Mouse (Mus musculus) hindbrain, embryonic 12.5 days (tissue): ENCODE data around the gene Alk. TPM values are rescaled to one million over a fixed set of nuclear protein-coding genes. Genes with fewer than 3 reads are reported as not detected.

Experiments
- ATAC-seq: fragments of 200-750 bp; cut with Nextera tagmentation; 2 replicates; pipeline ENCODE4 v1.8.0; 2017; ENCODE audit warnings: moderate TSS enrichment; ENCODE audit not compliant: low FRiP score
- H3K27ac ChIP-seq: fragments of 300-500 bp; sonication (generic); 2 replicates; pipeline ENCODE4 v1.5.1; 2016; ENCODE audit warnings: mild to moderate bottlenecking
- H3K27me3 ChIP-seq: fragments of 300-500 bp; sonication (generic); 2 replicates; pipeline ENCODE4 v1.6.1; 2016; ENCODE audit warnings: mild to moderate bottlenecking
- H3K36me3 ChIP-seq: fragments of 300-500 bp; sonication (generic); 2 replicates; pipeline ENCODE4 v1.6.1; 2016; ENCODE audit warnings: mild to moderate bottlenecking
- H3K4me1 ChIP-seq: fragments of 300-500 bp; sonication (generic); 2 replicates; pipeline ENCODE4 v1.6.1; 2016
- H3K4me2 ChIP-seq: fragments of 300-500 bp; sonication (generic); replicated peaks from 2 replicates; pipeline ENCODE4 v1.6.1; 2016; ENCODE audit warnings: mild to moderate bottlenecking
- H3K4me3 ChIP-seq: fragments of 300-500 bp; sonication (generic); 2 replicates; pipeline ENCODE4 v1.5.1; 2016; ENCODE audit warnings: mild to moderate bottlenecking
- H3K9ac ChIP-seq: fragments of 300-500 bp; sonication (generic); 2 replicates; pipeline ENCODE4 v1.6.1; 2016; ENCODE audit warnings: mild to moderate bottlenecking, moderate library complexity
- H3K9me3 ChIP-seq: fragments of 300-500 bp; sonication (generic); replicated peaks from 2 replicates; pipeline ENCODE4 v1.6.1; 2016; ENCODE audit warnings: mild to moderate bottlenecking
- WGBS: fragments of 180-500 bp; shearing (Covaris S2); methylation state at CpG from one replicate; pipeline ENCODE4 v1.1.7; 2016; 5-methylcytosine and 5-hydroxymethylcytosine counted together
- polyA plus RNA-seq: library from polyadenylated mRNA; unstranded; fragments of >200 nt; fragmentation: Nextera tagmentation; extraction: Ambion mirVana; gene quantifications from 2 replicates; pipeline ENCODE4 v1.2.1, GENCODE M21; 2016

Gene Alk
- polyA plus RNA-seq, 1 experiment from 2014 or later: 2.2 TPM

DNA sequence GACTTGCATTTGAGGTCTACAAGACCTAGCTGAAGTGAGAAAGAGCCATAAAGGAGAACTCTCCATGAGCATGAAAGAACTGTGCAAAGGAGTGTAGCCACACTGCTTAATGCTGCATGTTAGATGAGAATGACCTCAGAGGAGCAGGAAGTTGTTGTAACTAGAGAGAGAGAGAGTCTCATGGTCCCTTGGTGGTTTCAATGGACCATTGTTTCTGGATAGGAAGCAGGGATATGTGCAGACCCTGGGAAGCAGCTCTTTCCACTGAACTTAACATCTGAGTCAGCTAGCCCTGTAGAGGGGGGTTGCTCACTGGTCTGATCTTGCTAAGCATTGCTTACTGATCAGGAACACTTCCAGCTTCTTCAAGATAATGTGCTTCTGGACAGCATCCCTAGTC is 587.1 kb downstream of the Alk start:
- no peak overlapping the region for H3K27ac ChIP-seq
- H3K4me2 ChIP-seq: no peak overlapping the region
- H3K36me3 ChIP-seq: no peaks in the 10 kb centered on the region
- H3K4me1 ChIP-seq: no peaks in the 10 kb centered on the region
- no peaks in the 10 kb centered on the region for H3K27me3 ChIP-seq
- no peak for ATAC-seq
- H3K9me3 ChIP-seq: no peaks in the 10 kb centered on the region
- H3K9ac ChIP-seq: no peak overlapping the region
- no peak overlapping the region for H3K4me3 ChIP-seq

DNA sequence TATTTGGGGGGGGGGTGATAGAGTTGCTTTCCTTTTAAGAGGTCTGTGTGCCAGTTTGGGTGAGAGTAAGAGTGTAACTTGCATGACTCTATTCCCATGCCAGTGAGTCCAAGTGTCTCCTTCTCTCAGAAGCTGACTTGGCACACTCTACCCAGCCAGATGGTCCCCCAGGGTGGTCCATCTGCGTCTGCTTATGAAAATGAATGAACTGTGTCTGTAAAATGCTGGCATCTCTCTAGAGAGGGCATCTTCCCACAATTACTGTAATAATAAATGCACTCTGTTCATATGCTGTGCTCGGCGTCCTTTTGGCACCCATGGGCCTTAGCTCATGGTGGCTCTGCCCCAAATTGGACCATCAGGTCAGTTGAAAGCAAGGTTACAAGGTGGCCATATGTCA is 589.2 kb downstream of the Alk start:
- 76% methylated on average over 3 of the region's 3 CpGs for WGBS
- Histone ChIP-seq H3K4me2 (no peak overlapping the region), H3K27ac (no peak overlapping the region), H3K9me3 (no peaks in the 10 kb centered on the region), H3K27me3 (no peaks in the 10 kb centered on the region), H3K36me3 (no peaks in the 10 kb centered on the region), H3K9ac (no peak overlapping the region), H3K4me1 (no peaks in the 10 kb centered on the region), H3K4me3 (no peak overlapping the region)
- no peak for ATAC-seq

DNA sequence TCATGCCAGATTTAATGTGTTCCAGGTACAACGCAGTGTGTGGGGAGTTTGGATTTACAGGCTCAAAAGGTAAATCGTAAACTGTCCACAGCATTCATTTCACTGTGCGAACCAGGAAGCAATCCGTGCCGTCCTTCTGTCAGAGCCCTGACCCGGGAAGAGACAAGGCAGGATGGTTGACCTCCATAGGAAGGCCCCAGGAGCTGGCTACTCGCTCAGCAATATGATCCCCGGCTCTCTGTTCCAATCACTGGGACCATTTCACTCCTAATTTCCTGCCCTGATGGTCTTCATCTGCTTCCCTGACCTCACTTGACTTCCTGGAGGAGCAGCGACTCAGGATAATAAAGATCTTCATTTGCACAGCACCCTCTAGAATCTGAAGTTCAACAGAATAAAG is 591.7 kb downstream of the Alk start:
- 75% methylated on average over 9 of the region's 9 CpGs for WGBS
- Histone ChIP-seq H3K27me3 (no peaks in the 10 kb centered on the region), H3K27ac (no peak overlapping the region), H3K4me2 (no peak overlapping the region), H3K9me3 (no peaks in the 10 kb centered on the region), H3K36me3 (no peaks in the 10 kb centered on the region), H3K4me3 (no peak overlapping the region), H3K9ac (no peak overlapping the region), H3K4me1 (no peaks in the 10 kb centered on the region)
- ATAC-seq: no peak

DNA sequence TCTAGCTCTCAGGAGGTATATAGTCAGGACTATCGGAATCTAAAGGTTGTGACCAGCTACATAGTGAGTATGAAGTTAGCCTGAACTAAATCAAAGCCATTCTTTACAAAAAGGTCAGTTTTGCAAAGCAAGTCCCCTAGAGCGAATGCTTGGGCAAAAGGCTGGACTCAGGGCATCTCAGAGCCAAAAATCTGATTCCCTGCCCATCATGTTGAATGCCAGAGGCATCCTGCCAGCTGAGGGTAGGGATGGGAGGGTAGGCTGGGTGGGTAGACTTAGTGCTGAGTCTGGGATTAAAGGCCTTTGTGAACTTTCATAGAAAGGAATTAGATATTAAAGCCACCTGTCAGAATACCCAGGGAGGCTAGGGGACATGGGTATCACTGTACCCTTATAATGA is 594.6 kb downstream of the Alk start:
- 89% methylated on average over 2 of the region's 2 CpGs for WGBS
- no peak overlapping the region for H3K27ac ChIP-seq

DNA sequence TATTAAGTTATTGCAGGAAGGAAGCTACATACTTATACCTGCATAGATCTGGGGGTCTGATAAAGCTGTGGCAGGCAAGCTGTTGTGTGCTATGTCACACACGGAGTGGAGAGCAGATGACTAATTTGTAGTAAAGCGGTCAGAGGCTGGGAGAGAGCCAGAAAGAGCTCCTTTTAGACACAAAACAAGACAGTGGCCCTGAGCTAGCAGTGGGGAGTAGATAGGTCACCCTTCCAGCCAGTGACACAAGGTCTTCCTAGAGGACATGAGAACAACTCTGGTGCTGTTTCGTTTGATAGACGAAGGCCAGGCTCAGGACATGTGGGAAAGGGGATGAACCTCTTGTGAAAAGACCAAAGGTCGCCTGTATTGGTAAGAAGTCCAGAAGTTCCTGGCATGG is 596.0 kb downstream of the Alk start:
- Histone ChIP-seq H3K4me1 (no peaks in the 10 kb centered on the region), H3K9ac (no peak overlapping the region), H3K9me3 (no peaks in the 10 kb centered on the region), H3K36me3 (no peaks in the 10 kb centered on the region), H3K27ac (no peak overlapping the region), H3K27me3 (no peaks in the 10 kb centered on the region), H3K4me2 (no peak overlapping the region), H3K4me3 (no peak overlapping the region)
- WGBS: 83% methylated on average over 5 of the region's 5 CpGs
- no peak for ATAC-seq

More for the DNA sequence above, 594.6 kb downstream of the Alk start:
- Histone ChIP-seq H3K9me3 (no peaks in the 10 kb centered on the region), H3K4me3 (no peak overlapping the region), H3K9ac (no peak overlapping the region), H3K4me2 (no peak overlapping the region), H3K36me3 (no peaks in the 10 kb centered on the region), H3K4me1 (no peaks in the 10 kb centered on the region), H3K27me3 (no peaks in the 10 kb centered on the region)
- no peak for ATAC-seq

DNA sequence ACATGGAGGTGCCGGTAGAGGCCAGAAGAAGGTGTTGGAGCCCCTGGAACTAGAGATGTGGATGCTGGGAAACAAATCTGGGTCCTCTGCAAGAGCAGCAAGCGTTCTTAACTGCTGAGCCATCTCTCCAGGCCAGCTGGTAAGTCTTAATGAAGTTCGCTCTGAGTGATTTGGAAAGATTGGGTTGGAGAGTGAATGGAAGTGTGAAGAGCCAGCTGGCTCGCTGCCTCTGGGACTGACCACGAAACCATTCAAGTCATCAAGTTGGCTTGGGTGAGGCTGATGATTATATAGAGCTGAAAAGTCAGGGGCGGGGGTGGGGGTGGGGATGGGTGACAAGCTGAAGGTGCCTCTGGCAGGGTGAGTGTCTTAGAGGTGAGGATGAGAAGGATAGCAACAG is 599.1 kb downstream of the Alk start:
- no peaks in the 10 kb centered on the region for H3K4me1 ChIP-seq
- no peaks in the 10 kb centered on the region for H3K36me3 ChIP-seq
- no peak overlapping the region for H3K4me2 ChIP-seq
- H3K27me3 ChIP-seq: no peaks in the 10 kb centered on the region
- ATAC-seq: no peak
- no peak overlapping the region for H3K4me3 ChIP-seq
- 85% methylated on average over 6 of the region's 6 CpGs for WGBS
- no peaks in the 10 kb centered on the region for H3K9me3 ChIP-seq
- no peak overlapping the region for H3K9ac ChIP-seq
- no peak overlapping the region for H3K27ac ChIP-seq

DNA sequence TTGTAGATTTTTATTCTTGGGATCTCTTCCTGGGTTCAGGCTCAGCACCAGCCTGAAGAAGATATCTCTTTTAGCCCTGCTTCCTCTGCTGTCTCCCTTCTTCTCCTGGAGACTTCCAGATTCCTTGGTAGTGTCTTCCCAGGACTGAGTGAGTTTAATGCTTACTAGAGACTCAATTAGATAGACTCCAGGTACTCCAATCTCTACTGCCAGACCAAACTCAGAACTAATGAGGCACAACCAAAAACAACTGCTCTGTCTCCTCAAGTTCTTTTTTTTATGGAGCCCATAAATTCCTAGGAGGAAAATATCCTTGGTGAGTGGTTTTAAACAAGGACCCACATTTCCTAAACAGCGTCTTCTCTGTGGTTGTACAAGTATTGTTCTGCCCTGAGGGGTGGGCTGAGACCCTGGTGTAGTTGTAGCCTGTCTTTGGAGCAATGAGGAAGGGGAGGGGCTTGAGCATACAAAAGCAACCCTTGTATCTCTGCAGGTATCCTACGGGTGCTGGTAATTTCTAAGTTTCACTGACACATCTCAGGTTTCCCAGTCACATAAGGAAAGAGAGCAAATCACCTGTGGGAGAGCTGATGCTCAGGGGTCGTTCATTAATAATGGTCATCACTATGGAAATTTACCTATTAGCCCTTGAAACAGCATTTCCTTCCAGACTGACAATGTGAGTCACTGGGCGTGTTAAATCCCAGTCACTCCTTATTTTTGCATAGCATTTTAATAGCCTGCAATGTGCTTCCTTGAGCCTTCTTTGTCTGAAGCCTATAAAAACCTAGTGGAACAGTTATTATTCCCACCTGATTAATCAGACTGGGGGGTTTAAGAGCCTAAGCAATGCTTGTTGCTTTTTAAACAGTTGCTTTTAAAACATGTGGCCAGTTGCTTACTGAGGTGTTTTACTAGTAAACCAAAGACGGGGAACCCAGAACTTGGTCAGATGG is 604.6 kb downstream of the Alk start:
- no peaks in the 10 kb centered on the region for H3K4me1 ChIP-seq

DNA sequence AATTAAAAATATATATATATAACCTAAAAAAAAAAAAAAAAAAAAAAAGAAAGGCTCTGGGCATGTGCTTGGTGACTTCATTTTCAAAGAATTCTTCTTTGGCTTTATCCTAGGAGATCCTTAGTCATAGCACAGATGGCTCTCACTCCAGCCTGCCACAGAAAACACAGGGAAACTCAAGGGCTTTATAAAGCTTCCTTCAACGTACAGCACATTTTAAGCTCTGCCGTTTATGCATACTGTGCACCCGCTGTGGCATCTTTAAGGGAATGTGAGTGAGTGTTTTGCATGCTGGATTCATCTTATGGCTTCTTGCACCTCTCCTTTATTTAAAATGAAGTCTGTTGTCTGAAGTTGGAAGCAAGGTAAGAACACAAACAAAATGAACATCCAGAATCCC is 606.7 kb downstream of the Alk start:
- WGBS: 79% methylated on average over 3 of the region's 3 CpGs
- Histone ChIP-seq H3K36me3 (no peaks in the 10 kb centered on the region), H3K9me3 (no peaks in the 10 kb centered on the region), H3K4me1 (no peaks in the 10 kb centered on the region), H3K27ac (no peak overlapping the region), H3K27me3 (no peaks in the 10 kb centered on the region), H3K4me3 (no peak overlapping the region), H3K9ac (no peak overlapping the region), H3K4me2 (no peak overlapping the region)
- no peak for ATAC-seq

More for the DNA sequence above, 604.6 kb downstream of the Alk start:
- Histone ChIP-seq H3K36me3 (no peaks in the 10 kb centered on the region), H3K27me3 (no peaks in the 10 kb centered on the region), H3K27ac (no peak overlapping the region), H3K9me3 (no peaks in the 10 kb centered on the region), H3K4me3 (no peak overlapping the region), H3K9ac (no peak overlapping the region), H3K4me2 (no peak overlapping the region)
- ATAC-seq: no peak
- WGBS: 72% methylated on average over 5 of the region's 5 CpGs

DNA sequence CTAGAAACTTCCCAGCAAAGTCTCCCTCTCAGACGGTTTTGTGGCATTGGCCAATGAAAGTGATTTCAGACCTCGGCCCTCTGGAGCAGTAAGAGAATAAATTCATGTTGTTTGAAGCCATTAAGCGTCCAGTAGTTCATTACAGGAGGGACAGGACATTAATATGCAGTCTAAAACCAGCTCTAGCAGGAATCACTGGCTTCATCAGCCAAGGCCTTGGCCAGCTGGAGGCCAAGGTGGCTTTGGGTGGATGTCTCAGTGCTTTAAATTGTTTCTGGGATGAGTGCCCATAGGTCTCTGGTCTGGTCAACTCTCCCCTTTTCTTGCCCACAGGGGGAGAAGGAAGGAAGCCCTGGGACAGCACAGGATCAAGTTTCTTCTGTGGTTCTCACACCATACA is 608.9 kb downstream of the Alk start:
- no peak for ATAC-seq
- WGBS: 73% methylated on average over 3 of the region's 3 CpGs

DNA sequence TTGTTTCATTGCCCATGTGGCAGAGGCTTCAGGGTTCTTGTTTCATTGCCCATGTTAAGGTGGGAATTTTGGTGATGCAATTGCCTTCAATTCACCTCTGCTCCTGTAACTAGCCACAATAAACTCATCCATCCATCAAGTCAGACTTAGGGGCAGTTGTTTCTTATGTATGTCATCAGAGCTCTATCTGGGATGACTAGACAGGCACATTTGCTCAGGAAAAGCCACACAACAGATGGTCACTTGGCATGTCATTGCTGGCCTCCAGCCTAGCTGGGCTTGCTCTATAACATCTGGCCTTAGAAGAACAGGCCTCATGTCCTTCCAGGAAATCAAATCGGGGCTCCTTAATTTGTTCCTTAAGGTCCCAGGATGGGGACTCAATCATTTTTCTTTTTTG is 610.3 kb downstream of the Alk start:
- WGBS: 78% methylated on average over 1 of the region's 1 CpGs
- H3K4me3 ChIP-seq: no peak overlapping the region
- peaks cover 4% of the 10 kb centered on the region; the same call in 1 of the 2 replicates for H3K4me1 ChIP-seq
- H3K9me3 ChIP-seq: no peaks in the 10 kb centered on the region
- H3K4me2 ChIP-seq: no peak overlapping the region
- no peaks in the 10 kb centered on the region for H3K27me3 ChIP-seq
- ATAC-seq: no peak
- no peaks in the 10 kb centered on the region for H3K36me3 ChIP-seq
- no peak overlapping the region for H3K9ac ChIP-seq
- no peak overlapping the region for H3K27ac ChIP-seq

More for the DNA sequence above, 608.9 kb downstream of the Alk start:
- no peak overlapping the region for H3K4me2 ChIP-seq
- no peak overlapping the region for H3K27ac ChIP-seq
- no peaks in the 10 kb centered on the region for H3K9me3 ChIP-seq
- no peak overlapping the region for H3K4me3 ChIP-seq
- H3K4me1 ChIP-seq: no peaks in the 10 kb centered on the region
- H3K36me3 ChIP-seq: no peaks in the 10 kb centered on the region
- no peaks in the 10 kb centered on the region for H3K27me3 ChIP-seq
- no peak overlapping the region for H3K9ac ChIP-seq

DNA sequence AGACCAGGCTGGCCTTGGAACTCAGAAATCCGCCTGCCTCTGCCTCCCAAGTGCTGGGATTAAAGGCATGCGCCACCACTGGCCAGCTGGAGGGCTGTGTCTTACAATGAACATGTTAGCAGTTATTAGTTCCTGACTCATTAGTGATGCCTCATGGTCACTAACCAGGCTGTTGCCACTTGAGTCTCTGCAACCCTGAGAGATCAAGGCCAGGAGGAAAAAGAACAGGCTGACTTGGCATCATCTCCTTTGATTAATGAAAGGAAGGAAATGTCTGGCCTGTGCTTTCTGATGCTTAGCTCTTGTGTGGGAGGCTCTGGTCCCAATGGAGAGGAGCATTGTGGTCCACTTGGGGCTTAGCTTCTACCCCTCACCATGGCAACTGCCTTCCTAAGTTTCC is 611.4 kb downstream of the Alk start:
- H3K27me3 ChIP-seq: no peaks in the 10 kb centered on the region
- H3K9ac ChIP-seq: no peak overlapping the region
- H3K4me1 ChIP-seq: peaks cover 6% of the 10 kb centered on the region; the same call in 1 of the 2 replicates
- H3K27ac ChIP-seq: no peak overlapping the region
- H3K4me2 ChIP-seq: no peak overlapping the region
- H3K36me3 ChIP-seq: no peaks in the 10 kb centered on the region
- no peaks in the 10 kb centered on the region for H3K9me3 ChIP-seq
- no peak overlapping the region for H3K4me3 ChIP-seq
- WGBS: 97% methylated on average over 2 of the region's 2 CpGs
- no peak for ATAC-seq

DNA sequence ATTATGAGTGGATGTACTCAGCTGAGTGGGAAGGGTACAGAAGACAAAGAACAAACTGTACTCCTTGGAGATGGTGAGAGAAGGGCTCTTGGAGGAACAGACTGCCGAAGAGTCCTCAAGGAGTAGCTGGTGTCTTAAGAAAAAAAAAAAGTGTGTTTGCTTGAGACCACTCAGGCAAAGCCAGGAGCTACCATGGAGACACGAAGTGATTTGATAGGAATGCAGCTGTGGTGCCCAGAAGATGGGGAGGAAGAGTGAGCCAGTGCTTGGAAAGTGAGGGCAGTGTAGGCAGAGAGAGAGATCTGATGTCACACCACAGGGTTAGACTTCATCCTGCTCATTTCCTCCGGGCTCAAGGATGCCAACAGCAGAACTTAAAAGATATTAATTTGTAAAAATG is 613.2 kb downstream of the Alk start:
- no peak for ATAC-seq
- H3K4me1 ChIP-seq: peaks cover 21% of the 10 kb centered on the region
- no peaks in the 10 kb centered on the region; the same call in 1 of the 2 replicates for H3K27me3 ChIP-seq
- H3K27ac ChIP-seq: no peak overlapping the region
- 60% methylated on average over 3 of the region's 3 CpGs for WGBS
- H3K9ac ChIP-seq: no peak overlapping the region
- no peaks in the 10 kb centered on the region for H3K36me3 ChIP-seq
- no peak overlapping the region for H3K4me3 ChIP-seq
- no peak overlapping the region for H3K4me2 ChIP-seq
- no peaks in the 10 kb centered on the region for H3K9me3 ChIP-seq

DNA sequence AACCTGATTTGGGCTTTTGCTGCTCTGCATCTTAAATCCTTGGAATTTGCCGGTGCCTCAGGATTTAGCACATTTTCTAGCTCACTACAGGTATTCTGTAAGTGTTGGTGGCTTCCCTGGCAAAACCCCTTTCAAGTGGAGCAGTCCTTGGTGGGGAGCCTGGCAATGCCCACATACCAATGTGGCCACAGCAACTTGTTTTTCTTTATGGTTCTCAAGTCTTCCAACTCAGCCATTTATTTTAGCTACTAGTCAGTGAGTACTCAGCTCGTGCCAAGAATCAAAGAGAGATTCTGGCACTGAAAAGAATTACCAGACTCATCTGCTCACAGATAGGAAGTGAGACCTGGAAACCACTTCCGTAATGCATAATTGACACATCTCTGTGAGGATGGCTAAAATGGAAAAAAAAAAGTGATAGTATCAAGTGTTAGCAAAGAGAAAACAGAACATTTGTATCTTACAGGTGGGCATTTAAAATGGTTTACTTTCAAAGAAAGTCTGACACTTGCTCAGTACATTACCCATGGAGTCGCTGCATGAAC is 614.2 kb downstream of the Alk start:
- WGBS: 90% methylated on average over 4 of the region's 4 CpGs

More for the DNA sequence above, 614.2 kb downstream of the Alk start:
- peaks cover 23% of the 10 kb centered on the region for H3K4me1 ChIP-seq
- H3K9ac ChIP-seq: no peak overlapping the region
- H3K27ac ChIP-seq: no peak overlapping the region
- no peak overlapping the region for H3K4me3 ChIP-seq
- no peaks in the 10 kb centered on the region for H3K36me3 ChIP-seq
- no peak overlapping the region for H3K4me2 ChIP-seq
- H3K27me3 ChIP-seq: no peaks in the 10 kb centered on the region; the same call in 1 of the 2 replicates
- no peaks in the 10 kb centered on the region for H3K9me3 ChIP-seq
- ATAC-seq: no peak
